Mouse (Mus musculus) limb, embryonic 10.5 days (tissue): Measurements from ENCODE around the gene Pik3ap1. TPM values are rescaled to one million over a fixed set of nuclear protein-coding genes. Genes with fewer than 3 reads are reported as not detected.
A peak's percentile ranks its signal among the peaks of the same experiment; 100 is the strongest.

Source experiments
- DNase-seq: peaks from one replicate; pipeline ENCODE4 v3.0.0-alpha.2; 2017; ENCODE audit warnings: low spot score
- H3K27ac ChIP-seq: fragments of 300-500 bp; sonication (generic); 2 replicates; pipeline ENCODE4 v1.5.1; 2016; ENCODE audit warnings: mild to moderate bottlenecking
- H3K27me3 ChIP-seq: fragments of 300-500 bp; sonication (generic); 2 replicates; pipeline ENCODE4 v1.6.1; 2016; ENCODE audit warnings: low read depth, mild to moderate bottlenecking; ENCODE audit not compliant: poor library complexity, severe bottlenecking
- H3K36me3 ChIP-seq: fragments of 300-500 bp; sonication (generic); 2 replicates; pipeline ENCODE4 v1.6.1; 2016; ENCODE audit warnings: mild to moderate bottlenecking, moderate library complexity
- H3K4me1 ChIP-seq: fragments of 300-500 bp; sonication (generic); 2 replicates; pipeline ENCODE4 v1.6.1; 2016
- H3K4me3 ChIP-seq: fragments of 300-500 bp; sonication (generic); 2 replicates; pipeline ENCODE4 v1.5.1; 2016; ENCODE audit warnings: mild to moderate bottlenecking, moderate library complexity
- H3K9me3 ChIP-seq: fragments of 300-500 bp; sonication (generic); replicated peaks from 2 replicates; pipeline ENCODE4 v1.6.1; 2016; ENCODE audit warnings: mild to moderate bottlenecking
- WGBS: fragments of 180-500 bp; shearing (Covaris S2); methylation state at CpG from one replicate; pipeline ENCODE4 v1.1.7; 2016; 5-methylcytosine and 5-hydroxymethylcytosine counted together
- polyA plus RNA-seq: library from polyadenylated mRNA; unstranded; fragments of >200 nt; fragmentation: Nextera tagmentation; extraction: Ambion mirVana; gene quantifications from 2 replicates; pipeline ENCODE4 v1.2.1, GENCODE M21; 2016

Gene Pik3ap1
- polyA plus RNA-seq, 1 experiment from 2014 or later, result 0.96 TPM

DNA sequence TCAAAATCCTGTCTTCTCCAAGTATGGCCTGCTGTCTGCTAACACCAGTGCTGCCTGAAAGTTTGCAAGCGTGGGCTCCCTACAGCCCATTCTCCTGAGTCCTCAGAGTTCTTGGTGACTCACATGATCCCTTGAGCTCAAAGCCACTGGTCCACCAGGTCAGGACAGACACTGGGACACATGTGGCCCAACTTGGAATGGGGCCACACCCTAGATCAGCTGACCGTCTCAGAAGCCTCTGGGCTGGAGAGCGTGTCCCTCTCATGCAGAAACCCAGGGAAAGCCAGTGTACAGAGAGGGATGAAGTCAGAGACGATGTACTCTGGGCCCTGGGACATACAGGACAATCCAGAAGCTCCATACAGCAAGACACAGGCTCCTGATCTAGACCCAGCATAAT, 102.7 kb downstream of the Pik3ap1 start:
- Histone ChIP-seq H3K4me1 (peaks cover 16% of the 10 kb centered on the region), H3K4me3 (no peak overlapping the region), H3K36me3 (no peaks in the 10 kb centered on the region), H3K9me3 (no peaks in the 10 kb centered on the region), H3K27ac (no peak overlapping the region), H3K27me3 (peaks cover 56% of the 10 kb centered on the region)
- 91% methylated on average over 4 of the region's 4 CpGs for WGBS
- DNase-seq, result no peak

DNA sequence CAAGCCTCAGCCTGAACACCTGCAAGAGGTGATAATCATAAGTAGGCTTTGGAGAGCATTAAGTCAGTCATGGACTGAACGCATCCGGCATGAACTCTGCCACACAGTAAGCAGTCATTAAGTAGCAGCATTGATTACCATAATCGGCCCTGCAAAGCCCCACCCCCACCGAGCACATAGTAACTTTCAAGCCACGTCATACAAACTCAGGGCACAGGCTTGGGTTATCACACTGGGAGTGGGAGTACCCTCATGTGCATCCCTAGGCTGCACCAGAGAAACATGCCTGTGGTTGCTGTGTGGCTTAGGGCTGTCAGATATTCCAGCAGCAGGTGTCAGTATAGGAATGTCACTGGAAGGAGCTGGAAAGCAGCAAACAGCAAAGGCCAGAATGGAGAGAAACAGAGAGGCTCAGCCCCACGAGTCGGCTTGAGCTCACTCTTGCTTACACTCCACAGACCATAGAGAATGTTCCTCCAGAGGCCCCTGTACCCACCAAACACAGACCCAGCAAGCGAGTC, 105.1 kb downstream of the Pik3ap1 start:
- Histone ChIP-seq H3K27ac (no peak overlapping the region), H3K36me3 (no peaks in the 10 kb centered on the region), H3K27me3 (peaks cover 42% of the 10 kb centered on the region), H3K9me3 (no peaks in the 10 kb centered on the region), H3K4me3 (no peak overlapping the region), H3K4me1 (peaks cover 12% of the 10 kb centered on the region)
- DNase-seq, result no peak
- 82% methylated on average over 8 of the region's 8 CpGs for WGBS

DNA sequence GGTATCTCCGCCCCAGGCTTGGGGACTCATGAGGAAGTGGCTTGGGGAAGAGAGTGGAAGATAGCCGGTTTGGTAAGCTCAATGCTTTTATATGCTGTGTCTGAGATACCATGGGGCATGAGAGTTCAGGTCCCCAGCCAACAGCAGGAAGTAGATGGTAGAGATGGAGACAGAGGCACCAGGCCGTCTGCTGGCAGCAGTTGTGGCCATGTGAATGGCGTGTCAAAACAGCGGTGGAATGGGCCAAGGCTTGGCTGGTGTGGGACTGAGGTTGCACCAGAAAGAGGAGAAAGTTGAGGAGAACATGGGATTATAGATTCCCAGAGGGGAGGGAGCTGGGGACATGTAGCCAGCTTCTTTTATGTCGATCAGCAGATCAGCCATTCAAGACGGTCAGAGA, 106.3 kb downstream of the Pik3ap1 start:
- 83% methylated on average over 7 of the region's 7 CpGs for WGBS
- no peaks in the 10 kb centered on the region for H3K9me3 ChIP-seq
- no peak overlapping the region for H3K27ac ChIP-seq

GRCm38 (mm10) chr19:41275588-41275987, 109.3 kb downstream of the Pik3ap1 start:
- WGBS, result 87% methylated on average over 3 of the region's 3 CpGs
- peaks cover 23% of the 10 kb centered on the region; the same call in 1 of the 2 replicates for H3K27me3 ChIP-seq
- no peaks in the 10 kb centered on the region for H3K4me1 ChIP-seq
- no peaks in the 10 kb centered on the region for H3K36me3 ChIP-seq
- H3K27ac ChIP-seq, result no peak overlapping the region
- no peaks in the 10 kb centered on the region for H3K9me3 ChIP-seq
- no peak for DNase-seq
- H3K4me3 ChIP-seq, result no peak overlapping the region

More for the DNA sequence above, 106.3 kb downstream of the Pik3ap1 start:
- Histone ChIP-seq H3K4me1 (peaks cover 2% of the 10 kb centered on the region; the same call in 1 of the 2 replicates), H3K27me3 (peaks cover 32% of the 10 kb centered on the region), H3K36me3 (no peaks in the 10 kb centered on the region), H3K4me3 (no peak overlapping the region)
- no peak for DNase-seq

DNA sequence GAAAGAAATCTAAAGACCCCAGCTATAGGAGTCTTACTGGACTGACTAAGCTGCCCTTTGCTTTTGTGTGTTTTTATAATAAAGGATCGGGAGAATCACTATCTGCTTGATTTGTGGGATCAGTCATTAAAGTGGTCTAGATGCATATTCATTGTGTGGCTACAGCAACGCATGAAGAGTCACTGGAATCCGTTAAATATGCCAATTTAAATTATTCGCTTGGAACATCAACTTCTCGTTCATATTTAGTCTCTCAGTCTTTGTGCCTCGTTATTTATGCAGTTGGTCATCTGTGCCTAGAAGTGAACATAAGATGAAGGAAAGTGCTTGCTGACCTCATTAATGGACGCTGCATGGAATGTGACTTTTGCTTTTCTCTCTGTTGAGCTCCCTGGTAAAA, 114.0 kb downstream of the Pik3ap1 start:
- no peak overlapping the region for H3K27ac ChIP-seq
- H3K4me1 ChIP-seq, result no peaks in the 10 kb centered on the region
- no peaks in the 10 kb centered on the region for H3K36me3 ChIP-seq
- H3K4me3 ChIP-seq, result no peak overlapping the region
- WGBS, result 86% methylated on average over 7 of the region's 7 CpGs
- no peak for DNase-seq
- H3K27me3 ChIP-seq, result 0 out of 2 replicates have a peak, but pooled peaks cover 12% of the 10 kb centered on the region
- H3K9me3 ChIP-seq, result no peaks in the 10 kb centered on the region

- no peak for DNase-seq
- no peaks in the 10 kb centered on the region for H3K4me1 ChIP-seq
- 78% methylated on average over 9 of the region's 9 CpGs for WGBS
- no peak overlapping the region for H3K27ac ChIP-seq
- H3K4me3 ChIP-seq, result no peak overlapping the region
- no peaks in the 10 kb centered on the region for H3K36me3 ChIP-seq
- H3K9me3 ChIP-seq, result no peaks in the 10 kb centered on the region
- 0 out of 2 replicates have a peak, but pooled peaks cover 12% of the 10 kb centered on the region for H3K27me3 ChIP-seq
These were observed 114.7 kb downstream of the Pik3ap1 start for GRCm38 (mm10) chr19:41270151-41270727.

DNA sequence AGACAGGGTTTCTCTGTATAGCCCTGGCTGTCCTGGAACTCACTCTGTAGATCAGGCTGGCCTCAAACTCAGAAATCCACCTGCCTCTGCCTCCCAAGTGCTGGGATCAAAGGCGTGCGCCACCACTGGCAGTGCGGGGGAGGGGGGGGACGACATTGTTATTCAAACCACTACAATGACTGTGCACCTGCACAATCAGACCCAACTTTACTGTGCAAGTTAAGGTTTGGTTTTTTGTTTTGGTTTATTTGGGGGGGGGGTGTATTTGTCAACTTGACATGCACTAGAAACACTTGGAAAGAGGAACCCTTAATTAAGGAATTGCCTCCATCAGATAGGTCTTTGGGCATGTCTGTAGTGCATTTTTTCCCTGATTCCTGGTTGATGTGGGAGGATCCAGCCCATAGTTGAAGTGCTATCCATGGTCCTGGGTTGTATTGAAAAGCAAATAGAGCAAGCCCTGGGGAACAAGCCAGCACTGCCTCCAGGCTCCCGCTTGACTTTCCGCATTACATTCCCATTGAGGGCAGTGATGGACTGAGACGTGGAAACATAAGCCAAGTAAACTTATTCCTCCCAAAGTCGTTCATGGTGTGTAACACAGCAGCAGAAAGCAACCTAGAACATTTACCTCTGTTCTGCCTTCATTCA, 118.5 kb downstream of the Pik3ap1 start:
- Histone ChIP-seq H3K36me3 (no peaks in the 10 kb centered on the region), H3K27me3 (0 out of 2 replicates have a peak, but pooled peaks cover 6% of the 10 kb centered on the region), H3K9me3 (no peaks in the 10 kb centered on the region), H3K4me1 (peaks cover 15% of the 10 kb centered on the region), H3K27ac (no peak overlapping the region), H3K4me3 (no peak overlapping the region)
- DNase-seq, result no peak
- whole genome bisulfite sequencing, result 57% methylated on average over 8 of the region's 8 CpGs

- Histone ChIP-seq H3K27ac (peak overlapping the region; percentile 98), H3K4me1 (peaks cover 22% of the 10 kb centered on the region), H3K27me3 (no peaks in the 10 kb centered on the region), H3K4me3 (peak overlapping the region; percentile 95), H3K36me3 (no peaks in the 10 kb centered on the region), H3K9me3 (no peaks in the 10 kb centered on the region)
- WGBS, result 43% methylated on average over 13 of the region's 13 CpGs
- no peak for DNase-seq
These were observed 120.5 kb downstream of the Pik3ap1 start for GRCm38 (mm10) chr19:41264331-41264799.

- peak; percentile 91 for DNase-seq
- no peaks in the 10 kb centered on the region for H3K27me3 ChIP-seq
- H3K9me3 ChIP-seq, result no peaks in the 10 kb centered on the region
- under 1% methylated on average over 78 of the region's 98 CpGs for WGBS
- H3K4me3 ChIP-seq, result peak within 1 kb of the TSS; percentile 95
- no peaks in the 10 kb centered on the region for H3K36me3 ChIP-seq
- peaks cover 22% of the 10 kb centered on the region for H3K4me1 ChIP-seq
- peak within 1 kb of the TSS; percentile 98 for H3K27ac ChIP-seq
These were observed 121.1 kb downstream of the Pik3ap1 start, which contains the start of gene Tm9sf3 for GRCm38 (mm10) chr19:41263630-41264295. Gene Tm9sf3, minus strand, starts transcription at chr19:41263997.

GRCm38 (mm10) chr19:41262712-41263629, 121.9 kb downstream of the Pik3ap1 start:
- peak overlapping the region; percentile 95 for H3K4me3 ChIP-seq
- 6% methylated on average over 51 of the region's 51 CpGs for WGBS
- peaks cover 22% of the 10 kb centered on the region for H3K4me1 ChIP-seq
- no peaks in the 10 kb centered on the region for H3K9me3 ChIP-seq
- no peaks in the 10 kb centered on the region for H3K36me3 ChIP-seq
- H3K27ac ChIP-seq, result peak overlapping the region; percentile 98
- no peaks in the 10 kb centered on the region for H3K27me3 ChIP-seq
- peak; percentile 82 for DNase-seq

DNA sequence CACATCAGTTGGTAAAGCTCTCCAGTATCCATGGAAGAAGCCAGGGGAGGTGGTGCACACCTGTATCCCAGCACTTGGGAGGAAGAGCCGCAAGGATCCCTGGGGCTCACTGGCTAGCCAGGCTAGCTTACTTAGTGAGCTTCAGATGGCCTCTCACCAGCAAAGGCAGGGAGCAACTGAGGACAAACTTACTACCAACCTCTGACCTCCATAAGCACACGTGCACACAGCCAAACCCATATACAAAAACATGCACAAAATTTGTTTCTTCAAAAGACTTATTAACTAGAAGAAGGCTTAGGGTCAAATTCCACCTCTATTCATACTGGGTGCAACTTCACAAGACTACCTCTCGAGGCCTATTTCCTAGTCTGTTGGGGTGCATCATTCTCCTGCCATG, 124.2 kb downstream of the Pik3ap1 start:
- Histone ChIP-seq H3K4me3 (no peak overlapping the region), H3K27ac (no peak overlapping the region), H3K4me1 (peaks cover 22% of the 10 kb centered on the region), H3K36me3 (peaks cover 10% of the 10 kb centered on the region), H3K9me3 (no peaks in the 10 kb centered on the region), H3K27me3 (no peaks in the 10 kb centered on the region)
- WGBS, result 91% methylated on average over 3 of the region's 3 CpGs
- DNase-seq, result no peak

DNA sequence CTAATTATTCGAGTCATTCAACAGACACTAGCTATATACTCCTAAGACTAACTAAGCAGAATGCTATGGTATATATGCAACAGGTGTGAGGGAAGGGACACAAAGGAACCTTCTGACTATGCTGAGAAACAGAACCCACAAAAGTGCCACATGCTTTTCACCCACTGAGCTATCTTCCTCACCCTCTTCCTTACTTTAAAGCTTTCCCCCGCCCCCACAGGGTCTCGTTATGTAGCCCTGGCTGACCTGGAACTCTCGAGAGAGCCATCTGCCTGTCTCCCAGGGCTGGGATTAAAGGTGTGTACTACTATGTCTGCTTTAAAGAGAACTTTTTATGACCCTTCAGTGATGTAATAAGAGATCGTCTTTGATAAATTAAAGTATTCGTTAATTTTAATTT, 125.6 kb downstream of the Pik3ap1 start:
- Histone ChIP-seq H3K36me3 (peaks cover 17% of the 10 kb centered on the region), H3K27ac (no peak overlapping the region), H3K9me3 (no peaks in the 10 kb centered on the region), H3K4me3 (no peak overlapping the region), H3K4me1 (peaks cover 17% of the 10 kb centered on the region; the same call in 1 of the 2 replicates), H3K27me3 (no peaks in the 10 kb centered on the region)
- DNase-seq, result no peak
- 72% methylated on average over 6 of the region's 6 CpGs for WGBS
